Mouse (Mus musculus) testis, adult 2 months (tissue): ENCODE measurements around the gene Med12l. TPM values are rescaled to one million over a fixed set of nuclear protein-coding genes. Genes with fewer than 3 reads are reported as not detected.

Source experiments
- H3K27ac ChIP-seq: fragments of 200-500 bp; 2 replicates; pipeline ENCODE4 v1.5.1; 2012; ENCODE audit warnings: low read depth, low read length; ENCODE audit not compliant: control insufficient read depth, insufficient read depth
- H3K27me3 ChIP-seq: fragments of 200-500 bp; 2 replicates; pipeline ENCODE4 v1.6.1; 2012; ENCODE audit warnings: mild to moderate bottlenecking, low read length, moderate library complexity; ENCODE audit not compliant: control insufficient read depth, insufficient read depth
- H3K36me3 ChIP-seq: fragments of 200-500 bp; 2 replicates; pipeline ENCODE4 v1.6.1; 2012; ENCODE audit warnings: mild to moderate bottlenecking, low read length; ENCODE audit not compliant: control insufficient read depth, insufficient read depth
- H3K4me1 ChIP-seq: fragments of 200-500 bp; 2 replicates; pipeline ENCODE4 v1.6.1; 2012; ENCODE audit warnings: low read length; ENCODE audit not compliant: control insufficient read depth, insufficient read depth
- H3K4me3 ChIP-seq: fragments of 200-500 bp; 2 replicates; pipeline ENCODE4 v1.5.1; 2012; ENCODE audit warnings: low read depth, mild to moderate bottlenecking, low read length, moderate library complexity, mixed read lengths; ENCODE audit not compliant: control insufficient read depth
- CTCF ChIP-seq: fragments of 200-500 bp; IDR thresholded peaks from 2 replicates; pipeline ENCODE4 v1.5.1; 2012; ENCODE audit warnings: low read depth, mild to moderate bottlenecking, inconsistent platforms, low read length, moderate library complexity; ENCODE audit not compliant: control insufficient read depth, insufficient read depth, insufficient replicate concordance
- POLR2A ChIP-seq: fragments of 200-500 bp; IDR thresholded peaks from 2 replicates; pipeline ENCODE4 v1.6.1; 2012; ENCODE audit warnings: low read depth, mild to moderate bottlenecking, inconsistent platforms, low read length, moderate library complexity; ENCODE audit not compliant: control insufficient read depth
- polyA plus RNA-seq: library from polyadenylated mRNA; depleted of rRNA; stranded (reverse); fragments of >200 nt; gene quantifications from 2 replicates; pipeline ENCODE4 v1.2.3, GENCODE M21; 2012

Gene Med12l
- polyA plus RNA-seq, 1 experiment, result 4.6 TPM

DNA sequence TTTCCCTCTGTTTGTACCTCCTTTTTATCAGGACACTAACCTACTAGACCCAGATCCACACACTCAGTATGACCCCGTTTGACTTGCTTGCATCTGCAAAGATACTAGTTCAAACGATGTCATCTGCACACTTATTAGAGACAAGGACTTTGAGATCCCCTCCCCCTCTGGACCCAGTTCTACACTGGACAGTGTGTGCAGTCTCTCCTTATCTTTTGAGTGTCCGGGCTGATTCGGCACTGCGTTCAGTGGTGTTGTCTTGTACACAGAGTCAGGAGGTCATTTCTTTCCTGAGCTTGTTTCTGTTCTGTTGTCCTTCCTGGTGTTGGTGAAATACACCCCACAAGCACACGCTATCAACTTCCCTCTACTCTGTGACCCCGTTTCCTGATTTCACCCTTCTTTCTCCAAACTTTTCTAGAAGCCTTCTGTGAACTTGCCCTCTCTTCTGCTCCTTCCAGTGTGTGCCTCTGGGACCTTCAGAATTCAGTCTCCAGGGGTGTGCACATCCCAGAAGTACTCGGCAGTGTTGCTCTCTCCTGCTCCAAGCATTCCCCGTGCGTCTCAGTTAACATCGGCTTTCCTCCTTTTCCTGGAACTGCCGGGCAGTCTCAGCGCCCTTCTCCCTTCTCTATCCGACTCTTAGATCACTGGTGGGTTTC is 19.0 kb downstream of the Med12l start:
- no peaks in the 10 kb centered on the region for H3K27me3 ChIP-seq
- no peak overlapping the region for H3K4me3 ChIP-seq
- no peaks in the 10 kb centered on the region for H3K36me3 ChIP-seq
- TF ChIP-seq CTCF (no peak), POLR2A (no peak)
- H3K4me1 ChIP-seq, result no peaks in the 10 kb centered on the region
- H3K27ac ChIP-seq, result no peak overlapping the region

DNA sequence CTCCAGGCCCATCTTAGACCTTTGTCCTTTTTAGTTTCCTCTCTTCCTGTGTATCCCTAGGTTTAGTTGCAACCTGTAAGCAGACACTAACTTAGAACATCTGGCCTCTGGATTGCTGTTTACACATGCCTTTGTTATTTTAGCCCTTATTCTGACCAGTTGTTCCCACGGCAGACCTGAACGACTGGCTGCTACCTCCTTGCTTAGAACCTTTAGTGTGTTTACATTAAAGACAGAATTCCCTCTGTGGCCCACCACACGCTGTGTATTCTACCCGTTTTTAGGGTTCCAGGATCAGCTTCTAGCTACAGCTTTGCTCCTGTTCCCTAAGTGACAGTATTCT is 19.5 kb downstream of the Med12l start:
- H3K27ac ChIP-seq, result no peak overlapping the region

GRCm38 (mm10) chr3:59028696-59029095 is 23.1 kb downstream of the Med12l start:
- Histone ChIP-seq H3K36me3 (no peaks in the 10 kb centered on the region), H3K4me1 (peaks cover 2% of the 10 kb centered on the region; the same call in 1 of the 2 replicates), H3K27me3 (no peaks in the 10 kb centered on the region), H3K4me3 (no peak overlapping the region), H3K27ac (no peak overlapping the region)
- TF ChIP-seq CTCF (no peak), POLR2A (no peak)

More for the DNA sequence above, 19.5 kb downstream of the Med12l start:
- no peaks in the 10 kb centered on the region for H3K36me3 ChIP-seq
- TF ChIP-seq POLR2A, result no peak
- TF ChIP-seq CTCF, result no peak
- no peak overlapping the region for H3K4me3 ChIP-seq
- H3K27me3 ChIP-seq, result no peaks in the 10 kb centered on the region
- no peaks in the 10 kb centered on the region for H3K4me1 ChIP-seq

DNA sequence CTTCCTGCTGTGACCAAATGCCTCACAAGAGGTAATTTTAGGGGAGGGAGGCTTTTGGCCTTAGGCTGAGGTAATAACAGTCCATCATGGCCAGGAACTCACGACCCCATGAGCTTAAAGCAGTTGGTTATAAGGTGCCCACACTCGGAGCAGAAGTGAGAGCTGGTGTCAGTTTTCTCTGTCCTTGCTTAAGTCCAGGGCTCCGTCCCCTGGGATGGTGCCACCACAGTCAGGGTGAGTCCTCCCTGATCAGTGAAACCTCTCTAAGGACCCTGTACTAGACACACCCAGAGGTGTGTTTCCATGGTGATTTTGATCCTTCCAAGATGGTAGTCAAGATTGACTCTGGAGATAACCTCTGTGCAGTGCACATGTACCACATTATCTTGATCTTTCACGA is 25.4 kb downstream of the Med12l start:
- Histone ChIP-seq H3K4me3 (no peak overlapping the region), H3K36me3 (no peaks in the 10 kb centered on the region)

DNA sequence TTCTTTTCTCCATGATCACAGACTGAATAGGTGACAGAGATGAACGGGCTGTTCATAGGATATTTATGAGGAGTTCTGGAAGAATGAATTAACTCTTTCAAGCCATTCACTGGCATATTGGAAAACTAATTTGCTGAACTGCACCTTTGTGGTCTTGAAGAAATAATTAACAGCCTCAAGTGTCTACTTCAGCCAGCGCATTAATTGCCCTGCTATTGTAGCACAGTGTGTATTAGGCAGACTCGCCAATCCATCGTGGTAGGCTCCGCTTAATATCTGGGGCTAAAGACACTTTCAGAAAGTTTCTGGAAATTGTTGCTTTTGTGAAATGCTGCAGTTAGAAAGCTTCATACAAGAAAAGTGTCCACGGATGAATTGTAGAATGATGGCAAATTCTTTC is 35.9 kb downstream of the Med12l start:
- no peak for TF ChIP-seq POLR2A
- TF ChIP-seq CTCF, result no peak
- no peak overlapping the region for H3K27ac ChIP-seq
- H3K4me1 ChIP-seq, result no peaks in the 10 kb centered on the region
- H3K36me3 ChIP-seq, result no peaks in the 10 kb centered on the region
- no peaks in the 10 kb centered on the region for H3K27me3 ChIP-seq
- H3K4me3 ChIP-seq, result no peak overlapping the region

More for the DNA sequence above, 25.4 kb downstream of the Med12l start:
- Histone ChIP-seq H3K27me3 (no peaks in the 10 kb centered on the region), H3K27ac (no peak overlapping the region), H3K4me1 (peaks cover 2% of the 10 kb centered on the region; the same call in 1 of the 2 replicates)
- TF ChIP-seq POLR2A, result no peak
- TF ChIP-seq CTCF, result no peak

DNA sequence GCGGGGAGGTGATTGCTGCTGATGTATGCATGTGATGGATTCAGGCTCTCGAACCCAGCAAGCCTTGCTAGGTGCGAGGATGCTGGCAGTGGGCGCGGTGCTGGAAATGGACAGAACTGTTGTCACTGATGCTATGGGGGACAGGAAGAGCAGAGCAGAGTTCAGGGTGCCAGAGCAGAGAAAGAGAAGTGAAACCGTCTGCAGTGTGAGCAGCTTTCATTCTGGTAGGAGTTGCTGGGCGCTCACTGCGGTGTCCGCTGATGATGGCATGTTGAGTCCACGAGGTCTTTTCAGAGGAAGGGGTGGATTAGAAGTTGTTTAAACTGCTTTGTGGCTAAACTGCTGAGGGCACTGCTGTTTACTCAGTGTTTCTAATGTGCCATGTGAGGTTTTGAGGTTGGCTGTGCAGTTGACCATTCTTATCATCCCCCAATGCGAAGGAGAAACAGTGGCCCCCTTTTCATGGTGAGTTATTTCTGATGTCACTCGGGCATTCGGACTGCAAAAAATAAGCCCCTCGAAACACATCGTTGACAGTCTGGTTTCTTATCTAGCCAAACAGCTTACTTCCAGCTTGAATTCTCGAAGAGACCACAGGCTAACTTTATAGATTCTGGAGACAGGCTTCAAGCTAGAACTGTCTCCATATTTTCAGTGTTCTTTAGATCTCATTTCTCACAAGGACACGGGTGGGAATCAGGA is 49.4 kb downstream of the Med12l start:
- no peak overlapping the region for H3K27ac ChIP-seq
- no peaks in the 10 kb centered on the region for H3K36me3 ChIP-seq
- H3K4me1 ChIP-seq, result no peaks in the 10 kb centered on the region
- no peak overlapping the region for H3K4me3 ChIP-seq
- no peak for TF ChIP-seq POLR2A
- no peak for TF ChIP-seq CTCF
- no peaks in the 10 kb centered on the region for H3K27me3 ChIP-seq

- TF ChIP-seq POLR2A, result no peak
- peak; percentile 44; the same call in 1 of the 2 replicates for TF ChIP-seq CTCF
- H3K27ac ChIP-seq, result no peak overlapping the region
- H3K27me3 ChIP-seq, result no peaks in the 10 kb centered on the region
- H3K4me3 ChIP-seq, result no peak overlapping the region
- no peaks in the 10 kb centered on the region for H3K4me1 ChIP-seq
- no peaks in the 10 kb centered on the region for H3K36me3 ChIP-seq
Measured at GRCm38 (mm10) chr3:59059022-59059541, 53.5 kb downstream of the Med12l start.

GRCm38 (mm10) chr3:59060131-59060530 is 54.5 kb downstream of the Med12l start:
- no peaks in the 10 kb centered on the region for H3K4me1 ChIP-seq
- no peak for TF ChIP-seq CTCF
- TF ChIP-seq POLR2A, result no peak
- no peaks in the 10 kb centered on the region for H3K36me3 ChIP-seq
- H3K4me3 ChIP-seq, result no peak overlapping the region
- H3K27ac ChIP-seq, result no peak overlapping the region
- no peaks in the 10 kb centered on the region for H3K27me3 ChIP-seq
